Comparison of ENCODE assay signal across 10 mouse cellular contexts in genomic region chr11:76410826-76411225, GRCm38 (mm10). TPM values are rescaled to one million over a fixed set of nuclear protein-coding genes. Genes with fewer than 3 reads are reported as not detected.
DNase-seq lines count a peak whose midpoint lies in the region; ATAC-seq and TF ChIP-seq lines count a peak whose summit lies in the region.
"Had no signal": no experiment of that assay in that cellular context is flagged by ENCODE, and none has a peak within 500 bp of the region (broad histone marks: within the 10 kb centered on the region; RNA-seq: fewer than 3 reads in every experiment).

No protein-coding gene starts in this region.

- H3K36me3 ChIP-seq in liver, embryonic 12.5 days, result peaks cover 57% of the 10 kb centered on the region
- peaks cover 17% of the 10 kb centered on the region for H3K36me3 ChIP-seq in liver, postnatal 0 days (replicated peaks; ENCODE audit: insufficient read depth, low read length)
- H3K36me3 ChIP-seq in spleen, adult 2 months (ENCODE audit: control insufficient read depth, insufficient read depth, low read length), result peaks cover 15% of the 10 kb centered on the region

- peak; percentile 40 to 75 for DNase-seq in adrenal gland, adult (ENCODE audit: inconsistent age in 2 of 2, low spot score in 1 of 2)
- no peak for DNase-seq in adrenal gland, adult 8-10 months
- peak; percentile 66 for DNase-seq in liver
- peak; percentile 55 for DNase-seq in adrenal gland, postnatal 25 days
- peak; percentile 66 for DNase-seq in gastrocnemius, postnatal 10 days
- peak; percentile 72 for DNase-seq in liver, postnatal 0 days
- DNase-seq in spleen, adult 2 months (ENCODE audit: low read depth in 1 of 2, low spot score in 2 of 2), result peak; percentile 49 to 57

- WGBS in liver, embryonic 12.5 days (ENCODE audit: insufficient replicate concordance), result 68% methylated on average over 12 of the region's 12 CpGs
- 67% methylated on average over 12 of the region's 12 CpGs for WGBS in liver, postnatal 0 days (ENCODE audit: insufficient replicate concordance)
- 68% methylated on average over 12 of the region's 12 CpGs for WGBS in spleen, adult 2 months

- no peaks in the 10 kb centered on the region for H3K9me3 ChIP-seq in liver, embryonic 12.5 days (replicated peaks)
- no peaks in the 10 kb centered on the region for H3K9me3 ChIP-seq in liver, postnatal 0 days (ENCODE audit: low read length)
- H3K9me3 ChIP-seq: heart, embryonic 15.5 days had no signal

- ATAC-seq in liver, embryonic 12.5 days, result no peak
- ATAC-seq in liver, postnatal 0 days, result no peak

- no peak overlapping the region for H3K27ac ChIP-seq in liver, embryonic 12.5 days
- H3K27ac ChIP-seq in liver, postnatal 0 days (ENCODE audit: low read depth), result no peak overlapping the region
- no peak overlapping the region for H3K27ac ChIP-seq in spleen, adult 2 months (ENCODE audit: insufficient read depth, low read length)
- H3K27ac ChIP-seq: heart, embryonic 15.5 days had no signal

- H3K27me3 ChIP-seq in liver, embryonic 12.5 days (replicated peaks), result no peaks in the 10 kb centered on the region
- no peaks in the 10 kb centered on the region for H3K27me3 ChIP-seq in liver, postnatal 0 days (ENCODE audit: insufficient read depth, low read length)
- H3K27me3 ChIP-seq in spleen, adult 2 months (ENCODE audit: control insufficient read depth, insufficient read depth, low read length), result no peaks in the 10 kb centered on the region
- H3K27me3 ChIP-seq: heart, embryonic 15.5 days had no signal

- H3K4me2 ChIP-seq in liver, embryonic 12.5 days, result no peak overlapping the region
- H3K4me2 ChIP-seq in liver, postnatal 0 days (ENCODE audit: low read depth, low read length), result no peak overlapping the region
- H3K4me2 ChIP-seq: heart, embryonic 15.5 days had no signal

- peaks cover 19% of the 10 kb centered on the region for H3K4me1 ChIP-seq in liver, embryonic 12.5 days
- H3K4me1 ChIP-seq in liver, postnatal 0 days (ENCODE audit: insufficient read depth), result peaks cover 6% of the 10 kb centered on the region; the same call in 1 of the 2 replicates
- H3K4me1 ChIP-seq in spleen, adult 2 months (ENCODE audit: control insufficient read depth, insufficient read depth, insufficient read length), result no peaks in the 10 kb centered on the region

- H3K4me3 ChIP-seq in liver, embryonic 12.5 days, result no peak overlapping the region
- no peak overlapping the region for H3K4me3 ChIP-seq in liver, postnatal 0 days (ENCODE audit: low read depth, low read length)
- H3K4me3 ChIP-seq in spleen, adult 2 months (ENCODE audit: extremely low read depth, insufficient read depth, insufficient read length), result no peak overlapping the region
- H3K4me3 ChIP-seq: heart, embryonic 15.5 days; myocyte had no signal

- TF ChIP-seq POLR2A in spleen, adult 2 months (IDR thresholded peaks at IDR 0.05; ENCODE audit: low read depth, low read length), result no peak

- H3K9ac ChIP-seq in liver, embryonic 12.5 days, result no peak overlapping the region
- H3K9ac ChIP-seq in liver, postnatal 0 days (replicated peaks), result no peak overlapping the region
- H3K9ac ChIP-seq: heart, embryonic 15.5 days had no signal

- no peak for TF ChIP-seq EP300 in liver, postnatal 0 days (IDR thresholded peaks at IDR 0.05; ENCODE audit: low read depth)

- TF ChIP-seq CTCF in liver, postnatal 0 days (IDR thresholded peaks at IDR 0.05; ENCODE audit: low read depth), result peak; percentile 83
- no peak for TF ChIP-seq CTCF in spleen, adult 2 months (IDR thresholded peaks at IDR 0.05; ENCODE audit: extremely low read depth, insufficient read depth, insufficient read length, insufficient replicate concordance)

RNA-seq across cellular contexts. Expression of gene Timm22, which starts 4.1 kb away (rescaled TPM):
- total RNA-seq in adrenal gland, adult 8-10 months (2022), result 10 to 100 TPM; 47.6 to 64.2 (median 56.4) TPM
- 59.4 and 63.6 TPM in 2 replicates for polyA plus RNA-seq in liver, embryonic 12.5 days (2016; fragmentation: Nextera tagmentation; extraction: Ambion mirVana)
- 38.9 and 47.4 TPM in 2 replicates for total RNA-seq in adrenal gland, postnatal 25 days (2021)
- 10 to 100 TPM; 40.1 to 55.2 TPM for total RNA-seq in gastrocnemius, postnatal 10 days (2021)
- 35.0 and 38.4 TPM in 2 replicates for polyA plus RNA-seq in liver, postnatal 0 days (2015; fragmentation: Nextera tagmentation; extraction: Ambion mirVana)
- 7.5 and 10.0 TPM in 2 replicates for polyA plus RNA-seq in spleen, adult 2 months (2012; rRNA removed)

RNA-seq across cellular contexts. Expression of gene Nxn, which starts 11.9 kb away (rescaled TPM):
- total RNA-seq in adrenal gland, adult 8-10 months (2022), result 10 to 100 TPM; 33.5 to 43.6 (median 40.8) TPM
- polyA plus RNA-seq in liver, embryonic 12.5 days (2016; fragmentation: Nextera tagmentation; extraction: Ambion mirVana), result 6.0 and 6.9 TPM in 2 replicates
- 23.8 and 29.5 TPM in 2 replicates for total RNA-seq in adrenal gland, postnatal 25 days (2021)
- 10 to 100 TPM; 37.3 to 38.0 TPM for total RNA-seq in gastrocnemius, postnatal 10 days (2021)
- polyA plus RNA-seq in liver, postnatal 0 days (2015; fragmentation: Nextera tagmentation; extraction: Ambion mirVana), result 2.5 and 2.6 TPM in 2 replicates
- polyA plus RNA-seq in spleen, adult 2 months (2012; rRNA removed), result 6.9 and 8.8 TPM in 2 replicates
